Mouse (Mus musculus) adrenal gland, adult 8-10 months (tissue): ENCODE data around the gene Lgr6. TPM values are rescaled to one million over a fixed set of nuclear protein-coding genes. Genes with fewer than 3 reads are reported as not detected.
A peak's percentile ranks its signal among the peaks of the same experiment; 100 is the strongest.
"Not testable (repeated sequence)": the region's sequence is repeated elsewhere in the genome, so short reads cannot be mapped to it uniquely, and the experiment has no call there.

Experiments used
- DNase-seq: peaks from one replicate; pipeline ENCODE4 v3.0.0; 2022
- total RNA-seq, 4 experiments: library from RNA; stranded (reverse); gene quantifications; 2 replicates each; pipeline ENCODE4 v1.2.4; 2022

Lgr6 gene
- total RNA-seq, 4 experiments from 2014 or later: 0.40 to 2.2 (median 1.1) TPM

- no peak for DNase-seq
These were observed 22.9 kb upstream of the Lgr6 start for GRCm38 (mm10) chr1:135128011-135128441.

- DNase-seq: no peak
These were observed 21.5 kb upstream of the Lgr6 start for GRCm38 (mm10) chr1:135126443-135127027.

- DNase-seq: no peak
These were observed 20.9 kb upstream of the Lgr6 start for GRCm38 (mm10) chr1:135125990-135126389.

- no peak for DNase-seq
These were observed 19.7 kb upstream of the Lgr6 start for GRCm38 (mm10) chr1:135124573-135125363.

GRCm38 (mm10) chr1:135112661-135113060 lies 7.6 kb upstream of the Lgr6 start:
- DNase-seq: no peak

- DNase-seq: not testable (repeated sequence)
These were observed 6.2 kb upstream of the Lgr6 start for GRCm38 (mm10) chr1:135111271-135111670.

- DNase-seq: no peak
These were observed 5.0 kb upstream of the Lgr6 start for GRCm38 (mm10) chr1:135110075-135110474.

- no peak for DNase-seq
These were observed 3.5 kb upstream of the Lgr6 start for GRCm38 (mm10) chr1:135108611-135109010.

- no peak for DNase-seq
These were observed 875 bp upstream of the Lgr6 start for GRCm38 (mm10) chr1:135105951-135106350.

- no peak for DNase-seq
These were observed 4.7 kb downstream of the Lgr6 start for GRCm38 (mm10) chr1:135100400-135100799.

- DNase-seq: no peak
These were observed 6.6 kb downstream of the Lgr6 start for GRCm38 (mm10) chr1:135098441-135098840.

GRCm38 (mm10) chr1:135097441-135097840 lies 7.6 kb downstream of the Lgr6 start:
- DNase-seq: no peak

- no peak for DNase-seq
These were observed 8.8 kb downstream of the Lgr6 start for GRCm38 (mm10) chr1:135096312-135096711.

- DNase-seq: no peak
These were observed 9.9 kb downstream of the Lgr6 start for GRCm38 (mm10) chr1:135095189-135095588.

- no peak for DNase-seq
These were observed 10.4 kb downstream of the Lgr6 start for GRCm38 (mm10) chr1:135094723-135095122.

GRCm38 (mm10) chr1:135090914-135091313 lies 14.2 kb downstream of the Lgr6 start:
- DNase-seq: no peak

GRCm38 (mm10) chr1:135089626-135090025 lies 15.4 kb downstream of the Lgr6 start:
- no peak for DNase-seq

- DNase-seq: no peak
These were observed 17.7 kb downstream of the Lgr6 start for GRCm38 (mm10) chr1:135087414-135087813.

- DNase-seq: no peak
These were observed 19.1 kb downstream of the Lgr6 start for GRCm38 (mm10) chr1:135086015-135086414.

- DNase-seq: no peak
These were observed 19.7 kb downstream of the Lgr6 start for GRCm38 (mm10) chr1:135085296-135085871.

- DNase-seq: peak; percentile 40
These were observed 21.6 kb downstream of the Lgr6 start for GRCm38 (mm10) chr1:135083465-135083864.

- DNase-seq: no peak
These were observed 22.8 kb downstream of the Lgr6 start for GRCm38 (mm10) chr1:135082267-135082666.

- no peak for DNase-seq
These were observed 26.1 kb downstream of the Lgr6 start for GRCm38 (mm10) chr1:135079021-135079420.

GRCm38 (mm10) chr1:135076470-135076869 lies 28.6 kb downstream of the Lgr6 start:
- no peak for DNase-seq
